Mouse (Mus musculus) E14TG2a.4 (cell line): ENCODE data around the gene Cbx6.

ENCODE experiments used
- H3K27me3 ChIP-seq: 2 replicates; pipeline ENCODE4 v1.6.1; 2014; ENCODE audit warnings: low read length, control low read depth; ENCODE audit not compliant: insufficient read depth
- H3K36me3 ChIP-seq: 2 replicates; pipeline ENCODE4 v1.6.1; 2014; ENCODE audit warnings: low read length, control low read depth; ENCODE audit not compliant: insufficient read depth
- H3K4me1 ChIP-seq: replicated peaks from 2 replicates; pipeline ENCODE4 v1.6.1; 2014; ENCODE audit warnings: low read depth, low read length, control low read depth
- H3K4me3 ChIP-seq: replicated peaks from 2 replicates; pipeline ENCODE4 v1.5.1; 2014; ENCODE audit warnings: mild to moderate bottlenecking, low read length
- H3K9me3 ChIP-seq: 2 replicates; pipeline ENCODE4 v1.6.1; 2014; ENCODE audit warnings: low read length, control low read depth
- CTCF ChIP-seq: conservative IDR thresholded peaks from 2 replicates; pipeline ENCODE4 v1.5.1; 2014; ENCODE audit warnings: low read length
- NANOG ChIP-seq: IDR thresholded peaks from 2 replicates; pipeline ENCODE4 v1.6.1; 2014; ENCODE audit warnings: borderline replicate concordance, low read length, mixed read lengths
- POU5F1 ChIP-seq: IDR thresholded peaks from 2 replicates; pipeline ENCODE4 v1.6.1; 2014; ENCODE audit warnings: low read length, borderline replicate concordance

Cbx6 gene

GRCm38 (mm10) chr15:79800701-79801100 lies 33.8 kb downstream of the Cbx6 start:
- TF ChIP-seq POU5F1: no peak
- no peak for TF ChIP-seq CTCF
- TF ChIP-seq NANOG: no peak
- Histone ChIP-seq H3K4me3 (no peak overlapping the region), H3K36me3 (no peaks in the 10 kb centered on the region)

GRCm38 (mm10) chr15:79798591-79798990 lies 35.9 kb downstream of the Cbx6 start:
- H3K36me3 ChIP-seq: no peaks in the 10 kb centered on the region
- TF ChIP-seq NANOG: no peak
- TF ChIP-seq POU5F1: no peak
- TF ChIP-seq CTCF: no peak
- no peak overlapping the region for H3K4me3 ChIP-seq
- H3K9me3 ChIP-seq: no peaks in the 10 kb centered on the region
- peaks cover 74% of the 10 kb centered on the region for H3K27me3 ChIP-seq
- H3K4me1 ChIP-seq: peaks cover 41% of the 10 kb centered on the region

More at GRCm38 (mm10) chr15:79800701-79801100, 33.8 kb downstream of the Cbx6 start:
- H3K27me3 ChIP-seq: peaks cover 84% of the 10 kb centered on the region
- peaks cover 43% of the 10 kb centered on the region for H3K4me1 ChIP-seq
- H3K9me3 ChIP-seq: no peaks in the 10 kb centered on the region

- TF ChIP-seq CTCF (no peak), POU5F1 (no peak), NANOG (no peak)
- Histone ChIP-seq H3K9me3 (no peaks in the 10 kb centered on the region), H3K36me3 (no peaks in the 10 kb centered on the region)
Observed at GRCm38 (mm10) chr15:79797680-79798079, 36.8 kb downstream of the Cbx6 start.

GRCm38 (mm10) chr15:79797096-79797495 lies 37.4 kb downstream of the Cbx6 start:
- H3K4me1 ChIP-seq: peaks cover 46% of the 10 kb centered on the region
- no peaks in the 10 kb centered on the region for H3K36me3 ChIP-seq
- H3K9me3 ChIP-seq: no peaks in the 10 kb centered on the region
- TF ChIP-seq POU5F1: no peak
- no peak for TF ChIP-seq NANOG
- TF ChIP-seq CTCF: no peak
- H3K4me3 ChIP-seq: no peak overlapping the region
- peaks cover 60% of the 10 kb centered on the region for H3K27me3 ChIP-seq

More at GRCm38 (mm10) chr15:79797680-79798079, 36.8 kb downstream of the Cbx6 start:
- Histone ChIP-seq H3K4me3 (peak overlapping the region; percentile 29), H3K4me1 (peaks cover 42% of the 10 kb centered on the region), H3K27me3 (peaks cover 65% of the 10 kb centered on the region)

GRCm38 (mm10) chr15:79796256-79796655 lies 38.2 kb downstream of the Cbx6 start:
- H3K4me1 ChIP-seq: peaks cover 52% of the 10 kb centered on the region
- no peak overlapping the region for H3K4me3 ChIP-seq
- no peaks in the 10 kb centered on the region for H3K36me3 ChIP-seq
- TF ChIP-seq CTCF: no peak
- TF ChIP-seq NANOG: no peak
- no peak for TF ChIP-seq POU5F1
- peaks cover 56% of the 10 kb centered on the region for H3K27me3 ChIP-seq
- H3K9me3 ChIP-seq: no peaks in the 10 kb centered on the region

GRCm38 (mm10) chr15:79794173-79794572 lies 40.3 kb downstream of the Cbx6 start:
- H3K27me3 ChIP-seq: peaks cover 43% of the 10 kb centered on the region
- no peaks in the 10 kb centered on the region for H3K9me3 ChIP-seq
- TF ChIP-seq POU5F1 (no peak), NANOG (no peak), CTCF (no peak)
- H3K36me3 ChIP-seq: no peaks in the 10 kb centered on the region
- H3K4me1 ChIP-seq: peaks cover 50% of the 10 kb centered on the region
- H3K4me3 ChIP-seq: no peak overlapping the region

- Histone ChIP-seq H3K27me3 (peaks cover 41% of the 10 kb centered on the region), H3K9me3 (no peaks in the 10 kb centered on the region), H3K36me3 (no peaks in the 10 kb centered on the region), H3K4me1 (peaks cover 46% of the 10 kb centered on the region), H3K4me3 (peak overlapping the region; percentile 74)
- TF ChIP-seq CTCF: no peak
- TF ChIP-seq POU5F1: no peak
- TF ChIP-seq NANOG: no peak
Observed at GRCm38 (mm10) chr15:79793076-79793475, 41.4 kb downstream of the Cbx6 start.

GRCm38 (mm10) chr15:79792455-79792854 lies 42.0 kb downstream of the Cbx6 start:
- peaks cover 41% of the 10 kb centered on the region for H3K27me3 ChIP-seq
- peak overlapping the region; percentile 74 for H3K4me3 ChIP-seq
- H3K4me1 ChIP-seq: peaks cover 40% of the 10 kb centered on the region
- no peaks in the 10 kb centered on the region for H3K36me3 ChIP-seq
- TF ChIP-seq POU5F1: no peak
- no peak for TF ChIP-seq NANOG
- no peak for TF ChIP-seq CTCF
- no peaks in the 10 kb centered on the region for H3K9me3 ChIP-seq

GRCm38 (mm10) chr15:79791502-79791901 lies 43.0 kb downstream of the Cbx6 start:
- H3K4me3 ChIP-seq: no peak overlapping the region
- TF ChIP-seq POU5F1: no peak
- TF ChIP-seq NANOG: no peak
- no peak for TF ChIP-seq CTCF
- H3K9me3 ChIP-seq: no peaks in the 10 kb centered on the region
- H3K4me1 ChIP-seq: peaks cover 45% of the 10 kb centered on the region
- no peaks in the 10 kb centered on the region for H3K36me3 ChIP-seq
- H3K27me3 ChIP-seq: peaks cover 41% of the 10 kb centered on the region

GRCm38 (mm10) chr15:79790905-79791304 lies 43.6 kb downstream of the Cbx6 start:
- no peaks in the 10 kb centered on the region for H3K36me3 ChIP-seq
- peaks cover 46% of the 10 kb centered on the region for H3K27me3 ChIP-seq
- no peaks in the 10 kb centered on the region for H3K9me3 ChIP-seq
- H3K4me3 ChIP-seq: no peak overlapping the region
- TF ChIP-seq NANOG (no peak), CTCF (no peak), POU5F1 (no peak)
- H3K4me1 ChIP-seq: peaks cover 48% of the 10 kb centered on the region
